Mouse (Mus musculus) cerebellum, adult 2 months (tissue): ENCODE measurements around the gene Cpox.

Experiments
- CTCF ChIP-seq: fragments of 200-500 bp; IDR thresholded peaks from 2 replicates; pipeline ENCODE4 v1.5.1; 2011; ENCODE audit warnings: low read depth, mild to moderate bottlenecking, control low read depth, low read length, moderate library complexity, borderline replicate concordance; ENCODE audit not compliant: insufficient read depth
- POLR2A ChIP-seq: fragments of 200-500 bp; IDR thresholded peaks from 2 replicates; pipeline ENCODE4 v1.6.1; 2011; ENCODE audit warnings: low read length, control low read depth, borderline replicate concordance; ENCODE audit not compliant: insufficient read depth

DNA sequence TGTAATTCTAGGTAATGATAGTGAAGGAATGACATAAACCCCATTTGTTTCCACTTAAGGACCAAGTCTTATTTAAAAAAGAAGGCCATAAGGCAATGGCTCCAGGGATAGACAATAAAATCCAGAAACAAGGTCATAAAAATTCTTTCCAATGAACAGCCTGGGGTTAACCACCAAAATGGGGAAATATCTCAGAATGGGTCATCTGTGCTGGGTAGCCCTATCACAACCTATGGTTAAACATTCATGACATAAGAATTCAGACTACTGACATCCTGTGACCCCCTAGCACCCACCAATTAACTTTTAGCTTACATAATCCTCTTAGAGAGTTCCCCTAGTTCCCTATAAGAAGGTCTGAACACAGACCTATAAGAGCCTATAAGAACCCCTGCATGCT, 86.1 kb downstream of the Cpox start:
- TF ChIP-seq POLR2A (no peak), CTCF (no peak)
